Mouse (Mus musculus): Measurements from ENCODE around the gene Ctps2. TPM values are rescaled to one million over a fixed set of nuclear protein-coding genes. Genes with fewer than 3 reads are reported as not detected.

Gene Ctps2
- total RNA-seq (2014; rRNA removed; ENCODE audit: low replicate concordance), result 14.3 and 30.9 TPM in 2 replicates
- 29.8 and 30.4 TPM in 2 replicates for polyA plus RNA-seq (2015; fragmentation: Nextera tagmentation; extraction: Ambion mirVana)

- DNase-seq (ENCODE audit: low spot score) (no peak), ATAC-seq (ENCODE audit: insufficient read depth, low read depth) (no peak)
- H3K27ac ChIP-seq (ENCODE audit: low read depth), result peak within 1 kb of the TSS; percentile 75
- no peaks in the 10 kb centered on the region for H3K27me3 ChIP-seq (ENCODE audit: control insufficient read depth, insufficient read depth, low read length)
- H3K4me3 ChIP-seq (ENCODE audit: low read depth, low read length), result peak within 1 kb of the TSS; percentile 70
- TF ChIP-seq CTCF (IDR thresholded peaks at IDR 0.05; ENCODE audit: low read depth) (no peak), EP300 (IDR thresholded peaks at IDR 0.05; ENCODE audit: low read depth) (no peak)
- H3K4me1 ChIP-seq (ENCODE audit: control insufficient read depth, insufficient read depth), result no peaks in the 10 kb centered on the region
- peak within 1 kb of the TSS; percentile 59 for H3K9ac ChIP-seq (replicated peaks; ENCODE audit: low read depth, low read length)
- no peaks in the 10 kb centered on the region for H3K36me3 ChIP-seq (replicated peaks; ENCODE audit: control insufficient read depth, insufficient read depth, low read length)
- no peaks in the 10 kb centered on the region for H3K9me3 ChIP-seq (replicated peaks; ENCODE audit: control insufficient read depth, low read length)
- 27% methylated on average over 4 of the region's 4 CpGs for WGBS
- peak within 1 kb of the TSS; percentile 83 for H3K4me2 ChIP-seq (ENCODE audit: low read depth, low read length)
Observed at GRCm38 (mm10) chrX:162900938-162901337, at the start of gene Ctps2. Gene Ctps2 (plus strand): TSS chrX:162901238.

GRCm38 (mm10) chrX:162868294-162868965 lies 32.6 kb upstream of the Ctps2 start:
- DNase-seq (ENCODE audit: low spot score) (no peak), ATAC-seq (ENCODE audit: insufficient read depth, low read depth) (no peak)
- no peak overlapping the region for H3K9ac ChIP-seq (replicated peaks; ENCODE audit: low read depth, low read length)
- 66% methylated on average over 3 of the region's 3 CpGs for WGBS
- peaks cover 11% of the 10 kb centered on the region; the same call in 1 of the 2 replicates for H3K36me3 ChIP-seq (replicated peaks; ENCODE audit: control insufficient read depth, insufficient read depth, low read length)
- H3K4me3 ChIP-seq (ENCODE audit: low read depth, low read length), result no peak overlapping the region
- no peak for TF ChIP-seq EP300 (IDR thresholded peaks at IDR 0.05; ENCODE audit: low read depth)
- TF ChIP-seq CTCF (IDR thresholded peaks at IDR 0.05; ENCODE audit: low read depth), result no peak
- H3K27ac ChIP-seq (ENCODE audit: low read depth), result no peak overlapping the region
- no peaks in the 10 kb centered on the region for H3K9me3 ChIP-seq (replicated peaks; ENCODE audit: control insufficient read depth, low read length)
- no peaks in the 10 kb centered on the region for H3K27me3 ChIP-seq (ENCODE audit: control insufficient read depth, insufficient read depth, low read length)
- no peak overlapping the region for H3K4me2 ChIP-seq (ENCODE audit: low read depth, low read length)
- H3K4me1 ChIP-seq (ENCODE audit: control insufficient read depth, insufficient read depth), result no peaks in the 10 kb centered on the region

GRCm38 (mm10) chrX:162871734-162872517 lies 29.1 kb upstream of the Ctps2 start:
- no peaks in the 10 kb centered on the region for H3K4me1 ChIP-seq (ENCODE audit: control insufficient read depth, insufficient read depth)
- no peaks in the 10 kb centered on the region for H3K27me3 ChIP-seq (ENCODE audit: control insufficient read depth, insufficient read depth, low read length)
- H3K4me2 ChIP-seq (ENCODE audit: low read depth, low read length), result no peak overlapping the region
- H3K27ac ChIP-seq (ENCODE audit: low read depth), result peak overlapping the region; percentile 38
- 29% methylated on average over 4 of the region's 4 CpGs for WGBS
- H3K9ac ChIP-seq (replicated peaks; ENCODE audit: low read depth, low read length), result no peak overlapping the region
- H3K9me3 ChIP-seq (replicated peaks; ENCODE audit: control insufficient read depth, low read length), result no peaks in the 10 kb centered on the region
- TF ChIP-seq CTCF (IDR thresholded peaks at IDR 0.05; ENCODE audit: low read depth), result peak; percentile 68
- no peak for TF ChIP-seq EP300 (IDR thresholded peaks at IDR 0.05; ENCODE audit: low read depth)
- H3K36me3 ChIP-seq (replicated peaks; ENCODE audit: control insufficient read depth, insufficient read depth, low read length), result peaks cover 7% of the 10 kb centered on the region; the same call in 1 of the 2 replicates
- peak; percentile 24 for DNase-seq (ENCODE audit: low spot score)
- ATAC-seq (ENCODE audit: insufficient read depth, low read depth), result peak; percentile 69
- no peak overlapping the region for H3K4me3 ChIP-seq (ENCODE audit: low read depth, low read length)

- H3K27me3 ChIP-seq (ENCODE audit: control insufficient read depth, insufficient read depth, low read length), result no peaks in the 10 kb centered on the region
- no peak for ATAC-seq (ENCODE audit: insufficient read depth, low read depth)
- no peak overlapping the region for H3K4me2 ChIP-seq (ENCODE audit: low read depth, low read length)
- no peak overlapping the region for H3K27ac ChIP-seq (ENCODE audit: low read depth)
- no peak for DNase-seq (ENCODE audit: low spot score)
- no peaks in the 10 kb centered on the region for H3K9me3 ChIP-seq (replicated peaks; ENCODE audit: control insufficient read depth, low read length)
- H3K9ac ChIP-seq (replicated peaks; ENCODE audit: low read depth, low read length), result no peak overlapping the region
- no peaks in the 10 kb centered on the region for H3K4me1 ChIP-seq (ENCODE audit: control insufficient read depth, insufficient read depth)
- peaks cover 14% of the 10 kb centered on the region; the same call in 1 of the 2 replicates for H3K36me3 ChIP-seq (replicated peaks; ENCODE audit: control insufficient read depth, insufficient read depth, low read length)
- H3K4me3 ChIP-seq (ENCODE audit: low read depth, low read length), result no peak overlapping the region
- 84% methylated on average over 2 of the region's 2 CpGs for WGBS
- TF ChIP-seq EP300 (IDR thresholded peaks at IDR 0.05; ENCODE audit: low read depth), result no peak
- TF ChIP-seq CTCF (IDR thresholded peaks at IDR 0.05; ENCODE audit: low read depth), result no peak
Observed at GRCm38 (mm10) chrX:162873761-162874160, 27.3 kb upstream of the Ctps2 start.

- no peak for ATAC-seq (ENCODE audit: insufficient read depth, low read depth)
- WGBS, result 72% methylated on average over 3 of the region's 3 CpGs
- Histone ChIP-seq H3K4me1 (ENCODE audit: control insufficient read depth, insufficient read depth) (no peaks in the 10 kb centered on the region), H3K4me2 (ENCODE audit: low read depth, low read length) (no peak overlapping the region), H3K36me3 (replicated peaks; ENCODE audit: control insufficient read depth, insufficient read depth, low read length) (0 out of 2 replicates have a peak, but pooled peaks cover 7% of the 10 kb centered on the region), H3K9ac (replicated peaks; ENCODE audit: low read depth, low read length) (no peak overlapping the region), H3K27ac (ENCODE audit: low read depth) (no peak overlapping the region), H3K9me3 (replicated peaks; ENCODE audit: control insufficient read depth, low read length) (no peaks in the 10 kb centered on the region), H3K27me3 (ENCODE audit: control insufficient read depth, insufficient read depth, low read length) (no peaks in the 10 kb centered on the region), H3K4me3 (ENCODE audit: low read depth, low read length) (no peak overlapping the region)
- no peak for TF ChIP-seq CTCF (IDR thresholded peaks at IDR 0.05; ENCODE audit: low read depth)
- DNase-seq (ENCODE audit: low spot score), result no peak
Observed at GRCm38 (mm10) chrX:162878236-162878635, 22.8 kb upstream of the Ctps2 start.

Data from heart, postnatal 0 days (tissue).